In the genomic region with DNA sequence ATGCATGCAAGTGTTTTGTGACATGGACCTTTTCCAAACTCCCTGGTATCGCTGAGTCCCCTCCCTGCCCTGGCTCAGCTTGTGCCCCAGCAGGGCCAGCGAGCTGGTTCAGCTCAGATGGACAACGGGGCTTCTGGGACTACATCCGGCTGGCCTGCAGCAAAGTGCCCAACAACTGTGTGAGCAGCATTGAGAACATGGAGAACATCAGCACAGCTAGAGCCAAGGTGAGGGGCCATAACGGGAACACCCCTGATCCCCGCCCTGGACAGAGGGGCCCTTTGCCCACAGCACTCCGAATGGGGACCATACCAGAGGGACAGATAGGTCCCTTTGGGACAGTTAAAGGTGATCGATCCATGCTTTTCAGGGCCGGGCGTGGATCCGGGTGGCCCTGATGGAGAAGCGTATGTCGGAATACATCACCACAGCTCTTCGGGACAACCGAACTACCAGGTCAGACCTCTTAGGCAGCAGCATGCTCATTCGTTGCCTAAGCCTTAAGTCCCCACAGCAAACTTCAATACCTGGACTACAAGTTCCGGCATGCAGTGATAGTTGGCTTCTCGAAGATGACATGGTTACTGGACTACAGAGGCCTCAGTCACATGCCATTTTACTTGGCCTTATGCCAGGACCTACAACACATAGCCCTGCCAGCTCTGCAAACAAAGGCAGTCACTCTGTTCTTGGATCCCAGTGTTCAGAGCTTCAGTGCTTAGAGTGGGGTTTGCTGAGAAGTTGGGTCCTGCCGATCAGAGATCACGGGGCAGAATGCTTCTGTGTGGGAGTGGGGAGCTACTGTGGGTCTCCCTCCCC, we compare ENCODE assay signal across 10 mouse cellular contexts. TPM values are rescaled to one million over a fixed set of nuclear protein-coding genes. Genes with fewer than 3 reads are reported as not detected.
DNase-seq lines count a peak whose midpoint lies in the region; ATAC-seq and TF ChIP-seq lines count a peak whose summit lies in the region.
"Had no signal": no experiment of that assay in that cellular context is flagged by ENCODE, and none has a peak within 500 bp of the region (broad histone marks: within the 10 kb centered on the region; RNA-seq: fewer than 3 reads in every experiment).

No protein-coding gene starts in this region.

- no peak overlapping the region for H3K27ac ChIP-seq in forebrain, postnatal 0 days (ENCODE audit: low read depth, low read length)
- no peak overlapping the region for H3K27ac ChIP-seq in forebrain, embryonic 15.5 days (replicated peaks)
- H3K27ac ChIP-seq in midbrain, embryonic 14.5 days (replicated peaks; ENCODE audit: low read depth, low read length), result no peak overlapping the region; the same call in 1 of the 2 replicates

- peak; percentile 41 for DNase-seq in forebrain, postnatal 0 days
- peak; percentile 61 for DNase-seq in lung, postnatal 10 days
- DNase-seq in lung, postnatal 14 days, result no peak
- DNase-seq in cerebellum, postnatal 10 days, result peak; percentile 78 to 88
- DNase-seq in midbrain, embryonic 14.5 days, result peak; percentile 70
- no peak for DNase-seq in yolk sac, embryonic 10.5 days (ENCODE audit: low spot score)
- DNase-seq in thymus, postnatal 25 days, result no peak

- H3K9ac ChIP-seq in forebrain, postnatal 0 days, result no peak overlapping the region
- H3K9ac ChIP-seq in forebrain, embryonic 15.5 days (replicated peaks), result no peak overlapping the region
- no peak overlapping the region for H3K9ac ChIP-seq in midbrain, embryonic 14.5 days (replicated peaks; ENCODE audit: low read length)

- H3K9me3 ChIP-seq in forebrain, postnatal 0 days (ENCODE audit: low read length), result no peaks in the 10 kb centered on the region
- H3K9me3 ChIP-seq in forebrain, embryonic 15.5 days, result no peaks in the 10 kb centered on the region
- no peaks in the 10 kb centered on the region for H3K9me3 ChIP-seq in midbrain, embryonic 14.5 days (ENCODE audit: control insufficient read depth, low read length)

- H3K4me3 ChIP-seq in forebrain, postnatal 0 days (ENCODE audit: low read depth, low read length), result no peak overlapping the region
- H3K4me3 ChIP-seq in forebrain, embryonic 15.5 days, result no peak overlapping the region
- no peak overlapping the region for H3K4me3 ChIP-seq in midbrain, embryonic 14.5 days (replicated peaks; ENCODE audit: low read depth, low read length)

- H3K27me3 ChIP-seq in forebrain, postnatal 0 days (ENCODE audit: insufficient read depth, low read length), result no peaks in the 10 kb centered on the region
- 0 out of 2 replicates have a peak, but pooled peaks cover 6% of the 10 kb centered on the region for H3K27me3 ChIP-seq in forebrain, embryonic 15.5 days
- no peaks in the 10 kb centered on the region; the same call in 1 of the 2 replicates for H3K27me3 ChIP-seq in midbrain, embryonic 14.5 days (ENCODE audit: control insufficient read depth, insufficient read depth, low read length)

- H3K36me3 ChIP-seq in forebrain, postnatal 0 days (ENCODE audit: insufficient read depth), result peaks cover 48% of the 10 kb centered on the region
- H3K36me3 ChIP-seq in forebrain, embryonic 15.5 days, result peaks cover 50% of the 10 kb centered on the region
- peaks cover 50% of the 10 kb centered on the region for H3K36me3 ChIP-seq in midbrain, embryonic 14.5 days (ENCODE audit: control insufficient read depth, insufficient read depth, low read length)

- ATAC-seq in forebrain, postnatal 0 days, result no peak
- ATAC-seq in forebrain, embryonic 15.5 days (replicated peaks), result no peak
- ATAC-seq in midbrain, embryonic 14.5 days (ENCODE audit: low FRiP score, low TSS enrichment), result no peak

- 79% methylated on average over 20 of the region's 20 CpGs for WGBS in forebrain, postnatal 0 days
- WGBS in forebrain, embryonic 15.5 days, result 80% methylated on average over 20 of the region's 20 CpGs
- 79% methylated on average over 20 of the region's 20 CpGs for WGBS in midbrain, embryonic 14.5 days

- no peak overlapping the region for H3K4me2 ChIP-seq in forebrain, postnatal 0 days (ENCODE audit: low read depth)
- H3K4me2 ChIP-seq in forebrain, embryonic 15.5 days (replicated peaks), result no peak overlapping the region
- H3K4me2 ChIP-seq in midbrain, embryonic 14.5 days (ENCODE audit: low read length), result peak overlapping the region; percentile 15; the same call in 1 of the 2 replicates

- peaks cover 30% of the 10 kb centered on the region for H3K4me1 ChIP-seq in forebrain, postnatal 0 days (ENCODE audit: insufficient read depth)
- peaks cover 60% of the 10 kb centered on the region for H3K4me1 ChIP-seq in forebrain, embryonic 15.5 days
- peaks cover 51% of the 10 kb centered on the region for H3K4me1 ChIP-seq in midbrain, embryonic 14.5 days (ENCODE audit: control insufficient read depth, insufficient read depth, low read length)

- no peak for TF ChIP-seq CTCF in forebrain, postnatal 0 days (IDR thresholded peaks at IDR 0.05; ENCODE audit: low read depth)

RNA-seq across cellular contexts. Expression of a gene that starts 5.0 kb away (rescaled TPM):
- total RNA-seq in forebrain, postnatal 0 days (2014; rRNA removed), result 306 and 418 TPM in 2 replicates
- 118 and 121 TPM in 2 replicates for polyA plus RNA-seq in forebrain, postnatal 0 days (2015; fragmentation: Nextera tagmentation; extraction: Ambion mirVana)
- 149 and 150 TPM in 2 replicates for polyA plus RNA-seq in forebrain, embryonic 15.5 days (2015; fragmentation: Nextera tagmentation; extraction: Ambion mirVana)
- polyA plus RNA-seq in midbrain, embryonic 14.5 days (2014; fragmentation: Nextera tagmentation; extraction: Ambion mirVana), result 113 and 165 TPM in 2 replicates

RNA-seq across cellular contexts. Expression of a gene that starts 9.5 kb away (rescaled TPM):
- 96.3 and 114 TPM in 2 replicates for total RNA-seq in forebrain, postnatal 0 days (2014; rRNA removed)
- polyA plus RNA-seq in forebrain, postnatal 0 days (2015; fragmentation: Nextera tagmentation; extraction: Ambion mirVana), result 120 and 129 TPM in 2 replicates
- polyA plus RNA-seq in forebrain, embryonic 15.5 days (2015; fragmentation: Nextera tagmentation; extraction: Ambion mirVana), result 144 TPM in 2 replicates
- polyA plus RNA-seq in midbrain, embryonic 14.5 days (2014; fragmentation: Nextera tagmentation; extraction: Ambion mirVana), result 132 and 144 TPM in 2 replicates

RNA-seq across cellular contexts. Expression of a gene that starts 31.9 kb away (rescaled TPM):
- total RNA-seq in forebrain, postnatal 0 days (2014; rRNA removed), result 49.5 and 66.2 TPM in 2 replicates
- polyA plus RNA-seq in forebrain, postnatal 0 days (2015; fragmentation: Nextera tagmentation; extraction: Ambion mirVana), result 72.3 and 86.6 TPM in 2 replicates
- polyA plus RNA-seq in forebrain, embryonic 15.5 days (2015; fragmentation: Nextera tagmentation; extraction: Ambion mirVana), result 61.8 and 62.0 TPM in 2 replicates
- 33.1 and 45.5 TPM in 2 replicates for polyA plus RNA-seq in midbrain, embryonic 14.5 days (2014; fragmentation: Nextera tagmentation; extraction: Ambion mirVana)

RNA-seq across cellular contexts. Expression of a gene that starts 32.2 kb away (rescaled TPM):
- 0.24 and 1.2 TPM in 2 replicates for total RNA-seq in forebrain, postnatal 0 days (2014; rRNA removed)
- 0.50 and 0.68 TPM in 2 replicates for polyA plus RNA-seq in forebrain, postnatal 0 days (2015; fragmentation: Nextera tagmentation; extraction: Ambion mirVana)
- polyA plus RNA-seq in forebrain, embryonic 15.5 days (2015; fragmentation: Nextera tagmentation; extraction: Ambion mirVana), result 1.9 and 2.6 TPM in 2 replicates
- polyA plus RNA-seq in midbrain, embryonic 14.5 days (2014; fragmentation: Nextera tagmentation; extraction: Ambion mirVana), result 0.51 and 2.3 TPM in 2 replicates
- polyA plus RNA-seq: C2C12; small intestine, adult 2 months had no signal

RNA-seq across cellular contexts. Expression of a gene that starts 49.3 kb away (rescaled TPM):
- 351 and 361 TPM in 2 replicates for total RNA-seq in forebrain, postnatal 0 days (2014; rRNA removed)
- polyA plus RNA-seq in forebrain, postnatal 0 days (2015; fragmentation: Nextera tagmentation; extraction: Ambion mirVana), result 26.2 and 26.9 TPM in 2 replicates
- polyA plus RNA-seq in forebrain, embryonic 15.5 days (2015; fragmentation: Nextera tagmentation; extraction: Ambion mirVana), result 22.5 and 24.3 TPM in 2 replicates
- 28.6 and 50.4 TPM in 2 replicates for polyA plus RNA-seq in midbrain, embryonic 14.5 days (2014; fragmentation: Nextera tagmentation; extraction: Ambion mirVana)

Comparison
In these comparisons a context has a peak if more than half of its experiments do, and no peak if none do; other contexts are left out.
1. DNase-seq: peak in forebrain, postnatal 0 days (single experiment), lung, postnatal 10 days (single experiment), cerebellum, postnatal 10 days (2 of 2) and midbrain, embryonic 14.5 days (single experiment); none in lung, postnatal 14 days (single experiment), yolk sac, embryonic 10.5 days (single experiment) and thymus, postnatal 25 days (single experiment).